Mouse (Mus musculus) hindbrain, embryonic 14.5 days (tissue): ENCODE results near the gene Lta. TPM values are rescaled to one million over a fixed set of nuclear protein-coding genes. Genes with fewer than 3 reads are reported as not detected.

ENCODE experiments used
- ATAC-seq: fragments of 200-750 bp; cut with Nextera tagmentation; 2 replicates; pipeline ENCODE4 v1.8.0; 2017; ENCODE audit warnings: moderate number of reproducible peaks, mild to moderate bottlenecking, moderate TSS enrichment, moderate library complexity; ENCODE audit not compliant: low FRiP score
- DNase-seq: peaks from one replicate; pipeline ENCODE4 v3.0.0-alpha.2; 2015; ENCODE audit warnings: low spot score
- H3K27ac ChIP-seq: fragments of 300-500 bp; sonication (generic); 2 replicates; pipeline ENCODE4 v1.5.1; 2014; ENCODE audit warnings: mild to moderate bottlenecking, moderate library complexity
- H3K27me3 ChIP-seq: fragments of 300-500 bp; sonication (generic); 2 replicates; pipeline ENCODE4 v1.6.1; 2014; ENCODE audit warnings: mild to moderate bottlenecking, low read length, mixed read lengths; ENCODE audit not compliant: control insufficient read depth, insufficient read depth
- H3K36me3 ChIP-seq: fragments of 300-500 bp; sonication (generic); replicated peaks from 2 replicates; pipeline ENCODE4 v1.6.1; 2014; ENCODE audit not compliant: control insufficient read depth, insufficient read depth
- H3K4me1 ChIP-seq: fragments of 300-500 bp; sonication (generic); replicated peaks from 2 replicates; pipeline ENCODE4 v1.6.1; 2014; ENCODE audit warnings: antibody characterized with exemption, low read length, mixed read lengths; ENCODE audit not compliant: control insufficient read depth, insufficient read depth
- H3K4me2 ChIP-seq: fragments of 300-500 bp; sonication (generic); replicated peaks from 2 replicates; pipeline ENCODE4 v1.6.1; 2014; ENCODE audit warnings: mild to moderate bottlenecking, moderate library complexity
- H3K4me3 ChIP-seq: fragments of 300-500 bp; sonication (generic); replicated peaks from 2 replicates; pipeline ENCODE4 v1.5.1; 2014; ENCODE audit warnings: mild to moderate bottlenecking, low read length
- H3K9ac ChIP-seq: fragments of 300-500 bp; sonication (generic); 2 replicates; pipeline ENCODE4 v1.6.1; 2014
- H3K9me3 ChIP-seq: fragments of 300-500 bp; sonication (generic); 2 replicates; pipeline ENCODE4 v1.6.1; 2016; ENCODE audit warnings: low read length; ENCODE audit not compliant: control insufficient read depth
- WGBS: fragments of 180-500 bp; shearing (Covaris S2); extraction: QIAGEN DNeasy Blood & Tissue Kit; methylation state at CpG from one replicate; pipeline ENCODE4 v1.1.7; 2014; 5-methylcytosine and 5-hydroxymethylcytosine counted together
- polyA plus RNA-seq: library from polyadenylated mRNA; unstranded; fragments of >200 nt; fragmentation: Nextera tagmentation; extraction: Ambion mirVana; gene quantifications from 2 replicates; pipeline ENCODE4 v1.2.1, GENCODE M21; 2014

Lta gene
- polyA plus RNA-seq, 1 experiment from 2014 or later: 0.23 TPM

DNA sequence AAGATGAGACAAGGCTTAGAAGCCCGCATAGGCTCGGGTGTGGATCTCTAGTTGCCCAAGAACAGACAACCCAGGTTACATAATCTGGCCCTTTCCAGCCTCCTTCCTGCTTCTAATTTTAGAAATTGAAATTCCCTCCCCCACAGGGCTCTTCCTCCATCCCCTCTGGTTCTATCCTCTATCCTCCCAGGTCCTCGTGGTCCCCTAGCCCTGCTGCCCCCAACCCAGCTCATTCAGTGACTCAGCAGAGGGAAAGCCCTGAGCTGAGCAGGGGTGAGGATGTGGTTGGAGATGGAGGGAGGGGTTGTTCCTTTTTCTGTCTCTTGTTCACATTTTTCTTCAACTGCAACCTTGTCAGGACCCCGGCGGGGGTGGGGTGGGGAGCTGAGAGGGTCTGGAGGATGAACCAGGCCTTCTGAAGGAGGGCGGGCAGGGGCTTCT, 14.5 kb upstream of the Lta start:
- DNase-seq (no peak), ATAC-seq (no peak)
- Histone ChIP-seq H3K9me3 (no peaks in the 10 kb centered on the region), H3K4me3 (no peak overlapping the region), H3K27ac (no peak overlapping the region), H3K36me3 (peaks cover 25% of the 10 kb centered on the region), H3K9ac (no peak overlapping the region), H3K27me3 (no peaks in the 10 kb centered on the region), H3K4me1 (no peaks in the 10 kb centered on the region), H3K4me2 (no peak overlapping the region)
- WGBS: 89% methylated on average over 6 of the region's 6 CpGs

DNA sequence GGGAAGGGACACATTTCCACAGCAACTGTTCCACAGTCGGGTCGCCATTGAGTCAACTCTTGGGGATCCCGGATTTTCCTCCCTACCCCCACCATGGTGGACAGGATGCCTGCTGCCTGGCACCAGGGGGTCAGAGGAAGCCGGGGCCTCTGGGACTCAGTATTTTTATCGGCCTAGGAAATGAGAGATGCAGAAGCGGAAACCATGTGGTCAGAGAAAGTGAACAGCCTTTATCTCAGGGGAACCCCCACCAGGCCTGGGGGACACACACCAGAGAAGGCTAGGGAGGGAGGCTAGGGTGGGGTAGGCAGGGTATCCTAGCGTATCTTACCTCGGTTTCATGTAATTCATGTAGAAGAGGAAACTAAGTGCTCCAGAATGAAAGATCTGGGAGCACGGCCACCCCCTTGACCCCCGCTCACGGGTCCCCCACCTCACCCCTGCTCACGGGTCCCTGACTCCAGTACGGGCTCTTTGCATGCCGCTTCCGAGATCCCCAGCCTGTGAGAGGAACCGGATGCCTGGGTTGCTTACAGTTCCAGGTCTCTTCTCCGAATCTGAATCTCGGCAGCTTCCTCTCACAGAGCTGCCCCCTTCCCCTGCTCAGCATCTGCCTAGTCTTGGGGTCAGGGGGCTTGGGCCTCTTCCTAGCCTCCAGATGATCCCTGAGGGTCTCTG, 13.5 kb upstream of the Lta start:
- no peaks in the 10 kb centered on the region for H3K4me1 ChIP-seq
- 84% methylated on average over 18 of the region's 18 CpGs for whole genome bisulfite sequencing
- H3K27me3 ChIP-seq: no peaks in the 10 kb centered on the region
- H3K36me3 ChIP-seq: peaks cover 23% of the 10 kb centered on the region
- ATAC-seq (no peak), DNase-seq (no peak)
- no peak overlapping the region for H3K9ac ChIP-seq
- no peak overlapping the region for H3K27ac ChIP-seq
- no peak overlapping the region for H3K4me3 ChIP-seq
- no peak overlapping the region for H3K4me2 ChIP-seq
- H3K9me3 ChIP-seq: no peaks in the 10 kb centered on the region

DNA sequence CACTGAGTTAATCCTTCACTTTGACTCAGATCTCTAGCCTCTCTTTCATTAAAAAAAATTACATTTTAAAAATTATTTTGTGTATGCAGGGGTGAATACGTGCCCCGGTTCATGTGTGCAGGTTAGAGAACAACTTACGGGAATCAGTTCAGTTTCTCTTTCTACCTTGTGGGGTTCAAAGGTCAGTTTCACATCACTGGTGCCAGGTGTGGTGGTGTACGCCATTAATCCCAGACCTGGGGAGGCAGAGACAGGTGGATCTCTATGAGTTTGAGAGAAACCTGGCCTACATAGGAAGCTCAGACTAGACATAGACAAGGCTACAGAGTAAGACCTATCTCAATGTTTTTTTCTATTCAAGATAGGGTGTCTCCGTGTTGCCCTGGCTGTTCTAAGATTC, 7.9 kb upstream of the Lta start:
- ATAC-seq: no peak
- no peak for DNase-seq
- H3K4me2 ChIP-seq: no peak overlapping the region
- H3K9ac ChIP-seq: no peak overlapping the region
- no peaks in the 10 kb centered on the region for H3K9me3 ChIP-seq
- no peaks in the 10 kb centered on the region for H3K36me3 ChIP-seq
- no peaks in the 10 kb centered on the region for H3K4me1 ChIP-seq
- no peak overlapping the region for H3K27ac ChIP-seq
- no peaks in the 10 kb centered on the region for H3K27me3 ChIP-seq
- 94% methylated on average over 5 of the region's 5 CpGs for WGBS
- no peak overlapping the region for H3K4me3 ChIP-seq

DNA sequence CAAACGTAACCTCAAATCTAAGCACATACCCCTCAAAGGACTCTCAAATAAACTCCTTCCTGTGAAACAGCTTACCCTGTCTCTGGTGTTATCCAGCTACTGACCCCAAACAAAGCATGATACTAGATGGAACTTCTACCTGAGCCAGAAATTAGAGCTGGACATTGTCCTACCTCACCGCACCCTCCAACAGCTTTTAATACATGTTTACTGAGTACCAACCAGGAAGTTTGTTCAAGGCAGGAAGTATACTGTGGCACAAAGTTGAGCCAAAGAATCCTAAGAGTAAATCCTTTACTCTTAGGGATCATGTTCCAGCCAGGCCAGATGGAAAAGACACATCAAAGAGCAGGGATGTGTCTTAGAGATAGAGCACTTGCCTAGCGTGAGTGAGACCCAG, 5.4 kb upstream of the Lta start:
- no peaks in the 10 kb centered on the region for H3K27me3 ChIP-seq
- WGBS: 82% methylated on average over 3 of the region's 3 CpGs
- no peaks in the 10 kb centered on the region for H3K4me1 ChIP-seq
- no peak overlapping the region for H3K27ac ChIP-seq
- DNase-seq (no peak), ATAC-seq (no peak)
- no peak overlapping the region for H3K9ac ChIP-seq
- H3K4me2 ChIP-seq: no peak overlapping the region
- H3K4me3 ChIP-seq: no peak overlapping the region
- H3K9me3 ChIP-seq: no peaks in the 10 kb centered on the region
- H3K36me3 ChIP-seq: no peaks in the 10 kb centered on the region

DNA sequence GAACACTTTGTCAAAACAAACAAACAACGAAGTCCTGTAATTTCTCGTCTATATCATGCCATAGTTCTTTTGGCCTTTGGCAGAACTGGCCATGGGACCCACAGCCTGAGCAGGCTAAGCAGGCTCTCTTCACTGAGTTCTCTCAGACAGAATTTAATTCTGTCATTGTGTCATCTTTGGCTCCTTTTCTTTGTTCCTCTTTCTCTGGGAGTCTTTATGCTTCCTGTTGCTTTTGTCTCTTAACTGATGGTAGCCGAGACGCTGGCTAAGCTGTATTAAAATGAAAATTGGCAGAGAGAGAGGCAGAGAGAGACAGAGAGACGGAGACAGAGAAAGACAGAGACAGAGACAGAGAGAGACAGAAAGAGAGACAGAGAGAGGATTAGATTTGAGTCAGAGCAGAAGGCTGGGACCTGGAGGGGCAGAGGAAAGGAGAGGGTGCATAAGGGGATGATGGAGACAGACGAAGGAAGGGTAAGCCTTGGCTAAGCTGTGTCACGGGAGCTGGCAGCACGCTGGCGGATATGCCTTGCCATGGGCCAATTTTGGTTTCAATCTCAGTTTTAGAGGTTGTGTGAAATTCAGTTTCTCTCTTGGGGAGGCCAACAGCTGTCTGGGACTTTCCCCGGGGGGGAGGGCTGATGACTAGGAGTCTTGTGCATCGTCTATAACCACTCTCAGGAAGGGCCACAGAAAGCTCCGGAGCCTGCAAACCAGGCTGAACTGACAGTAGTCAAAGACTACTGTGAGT, 4.8 kb upstream of the Lta start:
- peaks cover 4% of the 10 kb centered on the region; the same call in 1 of the 2 replicates for H3K27me3 ChIP-seq
- no peak for ATAC-seq
- H3K27ac ChIP-seq: no peak overlapping the region
- no peak overlapping the region for H3K4me3 ChIP-seq
- no peaks in the 10 kb centered on the region for H3K4me1 ChIP-seq
- 73% methylated on average over 12 of the region's 12 CpGs for WGBS
- no peak for DNase-seq
- no peak overlapping the region for H3K4me2 ChIP-seq
- H3K9me3 ChIP-seq: no peaks in the 10 kb centered on the region
- no peak overlapping the region for H3K9ac ChIP-seq
- no peaks in the 10 kb centered on the region for H3K36me3 ChIP-seq

DNA sequence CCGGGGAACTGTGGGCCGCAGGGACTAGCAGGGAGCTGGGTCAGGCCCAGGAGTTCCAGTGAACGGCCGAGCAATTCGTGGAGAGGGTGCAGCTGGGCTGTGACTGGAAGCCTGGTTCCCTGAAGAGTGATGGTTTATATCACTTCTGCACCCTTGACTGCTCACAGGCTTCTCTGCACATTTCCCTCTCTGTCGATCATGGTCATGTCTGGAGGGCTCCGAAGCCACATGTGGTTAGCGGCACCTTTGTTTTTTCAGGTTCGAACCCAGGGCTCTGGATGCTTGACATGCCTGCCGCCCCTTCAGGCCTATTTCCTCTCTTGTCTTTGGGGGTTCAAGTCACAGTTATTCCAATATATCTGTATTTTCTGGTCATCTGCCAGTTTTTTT, 224 bp upstream of the Lta start:
- Histone ChIP-seq H3K9ac (0 out of 2 replicates have a peak overlapping the region, but pooled peaks have one; percentile 11), H3K9me3 (no peaks in the 10 kb centered on the region), H3K36me3 (no peaks in the 10 kb centered on the region), H3K27me3 (peaks cover 7% of the 10 kb centered on the region; the same call in 1 of the 2 replicates), H3K4me2 (no peak overlapping the region), H3K4me3 (no peak overlapping the region), H3K4me1 (no peaks in the 10 kb centered on the region), H3K27ac (no peak overlapping the region)
- WGBS: 59% methylated on average over 10 of the region's 10 CpGs
- no peak for DNase-seq
- ATAC-seq: no peak

DNA sequence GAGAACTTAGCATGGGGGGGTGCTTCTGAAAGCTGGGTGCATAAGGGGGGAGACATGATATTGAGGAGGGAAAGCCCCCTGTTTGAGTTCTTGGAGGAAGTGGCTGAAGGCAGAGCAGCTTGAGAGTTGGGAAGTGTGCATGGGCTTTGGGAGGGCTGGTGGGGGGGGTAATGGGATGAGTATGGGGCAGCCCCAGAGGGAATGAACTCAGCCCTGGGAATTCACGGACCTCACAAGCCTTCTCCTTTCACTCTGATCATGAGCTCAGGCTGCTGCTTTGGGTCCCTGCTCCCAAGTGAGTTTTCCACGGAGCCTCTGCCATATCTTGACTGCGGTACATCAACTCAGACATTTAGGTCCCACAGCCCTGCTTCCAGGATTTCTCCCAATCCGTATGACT, 2.7 kb downstream of the Lta start:
- DNase-seq: no peak
- Histone ChIP-seq H3K4me3 (no peak overlapping the region), H3K27ac (no peak overlapping the region), H3K4me2 (no peak overlapping the region), H3K4me1 (no peaks in the 10 kb centered on the region), H3K27me3 (peaks cover 7% of the 10 kb centered on the region; the same call in 1 of the 2 replicates), H3K36me3 (no peaks in the 10 kb centered on the region), H3K9ac (no peak overlapping the region), H3K9me3 (no peaks in the 10 kb centered on the region)
- ATAC-seq: no peak
- 80% methylated on average over 4 of the region's 4 CpGs for whole genome bisulfite sequencing

DNA sequence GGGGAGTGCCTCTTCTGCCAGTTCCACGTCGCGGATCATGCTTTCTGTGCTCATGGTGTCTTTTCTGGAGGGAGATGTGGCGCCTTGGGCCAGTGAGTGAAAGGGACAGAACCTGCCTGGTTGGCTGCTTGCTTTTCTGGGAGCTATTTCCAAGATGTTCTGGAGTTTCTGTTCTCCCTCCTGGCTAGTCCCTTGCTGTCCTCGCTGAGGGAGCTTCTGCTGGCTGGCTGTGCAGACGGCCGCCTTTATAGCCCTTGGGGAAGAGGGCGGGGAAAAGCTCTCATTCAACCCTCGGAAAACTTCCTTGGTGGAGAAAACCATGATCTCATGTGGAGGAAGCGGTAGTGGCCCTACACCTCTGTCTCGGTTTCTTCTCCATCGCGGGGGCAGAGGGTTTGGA, 3.4 kb downstream of the Lta start, which contains the start of gene Tnf:
Gene Tnf, minus strand, starts transcription at position 221 of the 400 bp plus-strand sequence.
- Histone ChIP-seq H3K9ac (no peak within 1 kb of the TSS), H3K36me3 (no peaks in the 10 kb centered on the region), H3K4me1 (no peaks in the 10 kb centered on the region), H3K4me3 (no peak within 1 kb of the TSS), H3K27me3 (peaks cover 12% of the 10 kb centered on the region), H3K27ac (no peak within 1 kb of the TSS), H3K4me2 (no peak within 1 kb of the TSS), H3K9me3 (no peaks in the 10 kb centered on the region)
- no peak for DNase-seq
- WGBS: 51% methylated on average over 13 of the region's 13 CpGs
- no peak for ATAC-seq

DNA sequence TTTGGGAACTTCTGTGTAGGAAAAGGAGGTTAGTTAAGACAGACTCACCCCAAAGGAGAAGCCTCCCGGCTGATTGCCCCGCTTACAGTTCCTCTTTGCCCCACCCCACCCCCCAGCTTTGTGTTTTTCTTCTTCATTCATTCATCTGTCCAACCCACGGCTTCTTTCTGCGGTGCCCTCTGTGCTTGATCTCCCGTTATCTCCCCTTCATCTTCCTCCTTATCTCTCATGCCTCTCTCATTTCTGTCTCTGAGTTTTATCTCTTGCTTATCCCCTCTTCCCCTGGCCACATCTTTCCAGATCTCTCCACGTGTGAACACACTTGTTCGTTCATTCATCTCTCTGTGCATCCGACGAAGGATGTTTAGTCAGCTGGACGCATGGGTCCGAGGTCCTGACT, 4.0 kb downstream of the Lta start:
- whole genome bisulfite sequencing: 75% methylated on average over 11 of the region's 11 CpGs
- DNase-seq (no peak), ATAC-seq (no peak)
- Histone ChIP-seq H3K27ac (no peak overlapping the region), H3K4me1 (0 out of 2 replicates have a peak, but pooled peaks cover 2% of the 10 kb centered on the region), H3K27me3 (peaks cover 17% of the 10 kb centered on the region), H3K9ac (no peak overlapping the region), H3K4me3 (no peak overlapping the region), H3K36me3 (no peaks in the 10 kb centered on the region), H3K4me2 (no peak overlapping the region), H3K9me3 (no peaks in the 10 kb centered on the region)
